Mouse (Mus musculus) hindbrain, embryonic 15.5 days (tissue): ENCODE measurements around the gene Abcc4. TPM values are rescaled to one million over a fixed set of nuclear protein-coding genes. Genes with fewer than 3 reads are reported as not detected.

Experiments used
- ATAC-seq: fragments of 200-750 bp; cut with Nextera tagmentation; 2 replicates; pipeline ENCODE4 v1.8.0; 2017; ENCODE audit warnings: low read depth, moderate number of reproducible peaks, moderate TSS enrichment; ENCODE audit not compliant: low FRiP score
- H3K27ac ChIP-seq: fragments of 300-500 bp; sonication (generic); replicated peaks from 2 replicates; pipeline ENCODE4 v1.5.1; 2015; ENCODE audit warnings: mild to moderate bottlenecking, inconsistent platforms
- H3K27me3 ChIP-seq: fragments of 300-500 bp; sonication (generic); 2 replicates; pipeline ENCODE4 v1.6.1; 2015; ENCODE audit warnings: control low read depth, inconsistent platforms
- H3K36me3 ChIP-seq: fragments of 300-500 bp; sonication (generic); 2 replicates; pipeline ENCODE4 v1.6.1; 2015; ENCODE audit warnings: control low read depth, inconsistent platforms
- H3K4me1 ChIP-seq: fragments of 300-500 bp; sonication (generic); replicated peaks from 2 replicates; pipeline ENCODE4 v1.6.1; 2015; ENCODE audit warnings: control low read depth, inconsistent platforms
- H3K4me2 ChIP-seq: fragments of 300-500 bp; sonication (generic); 2 replicates; pipeline ENCODE4 v1.6.1; 2015; ENCODE audit warnings: moderate library complexity, mild to moderate bottlenecking, inconsistent platforms
- H3K4me3 ChIP-seq: fragments of 300-500 bp; sonication (generic); 2 replicates; pipeline ENCODE4 v1.5.1; 2015; ENCODE audit warnings: mild to moderate bottlenecking, inconsistent platforms
- H3K9ac ChIP-seq: fragments of 300-500 bp; sonication (generic); 2 replicates; pipeline ENCODE4 v1.6.1; 2015; ENCODE audit warnings: inconsistent platforms
- H3K9me3 ChIP-seq: fragments of 300-500 bp; sonication (generic); 2 replicates; pipeline ENCODE4 v1.6.1; 2016; ENCODE audit warnings: control low read depth, inconsistent platforms
- WGBS: fragments of 180-500 bp; shearing (Covaris S2); methylation state at CpG from one replicate; pipeline ENCODE4 v1.1.7; 2015; 5-methylcytosine and 5-hydroxymethylcytosine counted together
- polyA plus RNA-seq: library from polyadenylated mRNA; unstranded; fragments of >200 nt; fragmentation: Nextera tagmentation; extraction: Ambion mirVana; gene quantifications from 2 replicates; pipeline ENCODE4 v1.2.1, GENCODE M21; 2015

Abcc4 gene
- polyA plus RNA-seq, 1 experiment from 2014 or later = 2.3 TPM

- Histone ChIP-seq H3K4me1 (no peaks in the 10 kb centered on the region), H3K4me3 (no peak overlapping the region), H3K4me2 (no peak overlapping the region), H3K27me3 (no peaks in the 10 kb centered on the region), H3K9ac (no peak overlapping the region), H3K27ac (no peak overlapping the region), H3K36me3 (no peaks in the 10 kb centered on the region), H3K9me3 (no peaks in the 10 kb centered on the region)
- whole genome bisulfite sequencing = 86% methylated on average over 8 of the region's 8 CpGs
- no peak for ATAC-seq
Measured at GRCm38 (mm10) chr14:118582333-118582941, 123.6 kb downstream of the Abcc4 start.

- no peak overlapping the region for H3K4me2 ChIP-seq
- H3K4me1 ChIP-seq = no peaks in the 10 kb centered on the region
- H3K4me3 ChIP-seq = no peak overlapping the region
- no peak overlapping the region for H3K9ac ChIP-seq
- H3K27ac ChIP-seq = no peak overlapping the region
- ATAC-seq = no peak
- H3K27me3 ChIP-seq = no peaks in the 10 kb centered on the region
- H3K36me3 ChIP-seq = no peaks in the 10 kb centered on the region
- no peaks in the 10 kb centered on the region for H3K9me3 ChIP-seq
- WGBS = 77% methylated on average over 8 of the region's 8 CpGs
Measured at GRCm38 (mm10) chr14:118581673-118582072, 124.3 kb downstream of the Abcc4 start.

- H3K4me2 ChIP-seq = no peak overlapping the region
- H3K27me3 ChIP-seq = no peaks in the 10 kb centered on the region
- H3K4me3 ChIP-seq = no peak overlapping the region
- no peak overlapping the region for H3K9ac ChIP-seq
- no peaks in the 10 kb centered on the region for H3K4me1 ChIP-seq
- no peaks in the 10 kb centered on the region for H3K9me3 ChIP-seq
- ATAC-seq = no peak
- H3K27ac ChIP-seq = no peak overlapping the region
- no peaks in the 10 kb centered on the region for H3K36me3 ChIP-seq
- 91% methylated on average over 19 of the region's 19 CpGs for WGBS
Measured at GRCm38 (mm10) chr14:118579013-118579728, 126.8 kb downstream of the Abcc4 start.

- Histone ChIP-seq H3K4me3 (no peak overlapping the region), H3K9ac (no peak overlapping the region), H3K36me3 (no peaks in the 10 kb centered on the region), H3K27ac (no peak overlapping the region), H3K4me2 (no peak overlapping the region), H3K27me3 (no peaks in the 10 kb centered on the region), H3K4me1 (no peaks in the 10 kb centered on the region), H3K9me3 (no peaks in the 10 kb centered on the region)
- 90% methylated on average over 5 of the region's 5 CpGs for WGBS
- no peak for ATAC-seq
Measured at GRCm38 (mm10) chr14:118577895-118578294, 128.1 kb downstream of the Abcc4 start.

- no peak for ATAC-seq
- H3K4me1 ChIP-seq = no peaks in the 10 kb centered on the region
- no peaks in the 10 kb centered on the region for H3K9me3 ChIP-seq
- H3K36me3 ChIP-seq = no peaks in the 10 kb centered on the region
- 81% methylated on average over 9 of the region's 9 CpGs for WGBS
- no peak overlapping the region for H3K9ac ChIP-seq
- H3K4me3 ChIP-seq = no peak overlapping the region
- H3K4me2 ChIP-seq = no peak overlapping the region
- no peaks in the 10 kb centered on the region for H3K27me3 ChIP-seq
- H3K27ac ChIP-seq = no peak overlapping the region
Measured at GRCm38 (mm10) chr14:118572688-118573245, 133.3 kb downstream of the Abcc4 start.

GRCm38 (mm10) chr14:118569586-118569985 lies 136.4 kb downstream of the Abcc4 start:
- Histone ChIP-seq H3K4me1 (peaks cover 13% of the 10 kb centered on the region), H3K36me3 (no peaks in the 10 kb centered on the region), H3K27ac (no peak overlapping the region), H3K4me3 (no peak overlapping the region), H3K9ac (no peak overlapping the region), H3K4me2 (no peak overlapping the region), H3K27me3 (no peaks in the 10 kb centered on the region), H3K9me3 (no peaks in the 10 kb centered on the region)
- ATAC-seq = no peak
- WGBS = 91% methylated on average over 13 of the region's 13 CpGs

- Histone ChIP-seq H3K9me3 (no peaks in the 10 kb centered on the region), H3K4me2 (no peak overlapping the region), H3K9ac (no peak overlapping the region), H3K4me1 (peaks cover 13% of the 10 kb centered on the region), H3K27me3 (no peaks in the 10 kb centered on the region), H3K27ac (no peak overlapping the region), H3K36me3 (no peaks in the 10 kb centered on the region), H3K4me3 (no peak overlapping the region)
- ATAC-seq = no peak
- WGBS = 56% methylated on average over 17 of the region's 17 CpGs
Measured at GRCm38 (mm10) chr14:118568116-118568673, 137.8 kb downstream of the Abcc4 start.

GRCm38 (mm10) chr14:118566809-118567208 lies 139.2 kb downstream of the Abcc4 start:
- Histone ChIP-seq H3K36me3 (no peaks in the 10 kb centered on the region), H3K27ac (peak overlapping the region; percentile 40), H3K27me3 (no peaks in the 10 kb centered on the region), H3K4me2 (peak overlapping the region; percentile 35), H3K9ac (no peak overlapping the region), H3K9me3 (no peaks in the 10 kb centered on the region), H3K4me3 (no peak overlapping the region), H3K4me1 (peaks cover 13% of the 10 kb centered on the region)
- WGBS = 66% methylated on average over 5 of the region's 5 CpGs
- peak; percentile 42; the same call in 1 of the 2 replicates for ATAC-seq

GRCm38 (mm10) chr14:118566214-118566688 lies 139.8 kb downstream of the Abcc4 start:
- peaks cover 13% of the 10 kb centered on the region for H3K4me1 ChIP-seq
- H3K27me3 ChIP-seq = no peaks in the 10 kb centered on the region
- no peaks in the 10 kb centered on the region for H3K9me3 ChIP-seq
- peak overlapping the region; percentile 40 for H3K27ac ChIP-seq
- H3K4me2 ChIP-seq = peak overlapping the region; percentile 35
- no peaks in the 10 kb centered on the region for H3K36me3 ChIP-seq
- H3K4me3 ChIP-seq = no peak overlapping the region
- 15% methylated on average over 12 of the region's 12 CpGs for WGBS
- peak; percentile 86; the same call in 1 of the 2 replicates for ATAC-seq
- no peak overlapping the region for H3K9ac ChIP-seq

- Histone ChIP-seq H3K9ac (no peak overlapping the region), H3K36me3 (no peaks in the 10 kb centered on the region), H3K27ac (no peak overlapping the region), H3K9me3 (no peaks in the 10 kb centered on the region), H3K4me3 (no peak overlapping the region), H3K27me3 (no peaks in the 10 kb centered on the region), H3K4me2 (no peak overlapping the region), H3K4me1 (peaks cover 13% of the 10 kb centered on the region)
- no peak for ATAC-seq
- WGBS = 94% methylated on average over 5 of the region's 5 CpGs
Measured at GRCm38 (mm10) chr14:118565696-118566095, 140.3 kb downstream of the Abcc4 start.

GRCm38 (mm10) chr14:118563570-118563969 lies 142.4 kb downstream of the Abcc4 start:
- no peak overlapping the region for H3K4me3 ChIP-seq
- H3K9ac ChIP-seq = no peak overlapping the region
- no peaks in the 10 kb centered on the region for H3K27me3 ChIP-seq
- ATAC-seq = no peak
- H3K9me3 ChIP-seq = no peaks in the 10 kb centered on the region
- H3K27ac ChIP-seq = no peak overlapping the region
- no peaks in the 10 kb centered on the region for H3K36me3 ChIP-seq
- H3K4me1 ChIP-seq = peaks cover 13% of the 10 kb centered on the region
- no peak overlapping the region for H3K4me2 ChIP-seq
- 83% methylated on average over 8 of the region's 8 CpGs for WGBS

GRCm38 (mm10) chr14:118552901-118553475 lies 153.0 kb downstream of the Abcc4 start:
- no peak overlapping the region for H3K4me3 ChIP-seq
- no peak overlapping the region for H3K4me2 ChIP-seq
- WGBS = 68% methylated on average over 20 of the region's 20 CpGs
- H3K27ac ChIP-seq = no peak overlapping the region
- no peaks in the 10 kb centered on the region for H3K9me3 ChIP-seq
- H3K36me3 ChIP-seq = no peaks in the 10 kb centered on the region
- no peak for ATAC-seq
- no peak overlapping the region for H3K9ac ChIP-seq
- peaks cover 15% of the 10 kb centered on the region for H3K4me1 ChIP-seq
- no peaks in the 10 kb centered on the region for H3K27me3 ChIP-seq
